Mouse (Mus musculus): ENCODE measurements at regions not wholly inside any gene's neighbourhood (a gene's known extent, or its start where the extent isn't known, plus 50 kb on each side); places are given as distances from the start of the nearest gene placed in this dataset.
A peak's percentile ranks its signal among the peaks of the same experiment; 100 is the strongest.
"Not testable (repeated sequence)": the region's sequence is repeated elsewhere in the genome, so short reads cannot be mapped to it uniquely, and the experiment has no call there.

DNA sequence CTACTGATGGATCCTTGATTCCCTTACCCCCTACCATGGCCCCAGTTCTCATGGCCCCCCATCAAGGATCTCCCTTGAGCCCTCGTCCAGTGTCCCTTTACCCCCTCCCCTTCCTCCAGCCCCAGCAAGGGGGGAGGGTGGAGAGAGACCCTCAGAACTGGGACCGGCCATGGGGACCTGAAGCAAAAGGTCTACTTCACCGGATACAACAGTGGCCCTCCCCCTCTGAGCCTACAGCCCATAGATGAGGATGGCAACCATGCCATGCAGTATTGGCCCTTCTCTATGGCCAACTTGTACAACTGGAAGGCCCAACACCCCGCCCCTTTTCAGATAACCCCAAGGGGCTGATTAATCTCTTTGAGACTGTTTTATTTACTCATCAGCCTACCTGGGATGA, 439.9 kb upstream of the 2610301B20Rik start:
- H3K4me3 ChIP-seq (ENCODE audit: insufficient read depth in 1 of 2, low read depth in 1 of 2, low read length in 2 of 2, poor library complexity in 1 of 2, severe bottlenecking in 1 of 2), result no peak overlapping the region
- H3K9ac ChIP-seq (ENCODE audit: insufficient read depth, low read depth, low read length, poor library complexity, severe bottlenecking), result no peak overlapping the region
- in situ Hi-C loops (cut with MboI; ENCODE audit: low sequenced_read_pairs in 2 of 2, unreplicated experiment in 2 of 2), result no loop called here
- H3K9me3 ChIP-seq (ENCODE audit: control insufficient read depth, insufficient read depth, low read depth, low read length), result no peaks in the 10 kb centered on the region; the same call in 1 of the 2 replicates
- no peaks in the 10 kb centered on the region for H3K4me1 ChIP-seq (ENCODE audit: control insufficient read depth in 2 of 2, insufficient read depth in 2 of 2, low read length in 2 of 2, poor library complexity in 1 of 2)
- peaks cover 3% of the 10 kb centered on the region; the same call in 1 of the 2 replicates for H3K36me3 ChIP-seq (ENCODE audit: control insufficient read depth, insufficient read depth, low read length, poor library complexity, severe bottlenecking)
- no peak overlapping the region for H3K27ac ChIP-seq (ENCODE audit: insufficient read depth, low read depth, low read length, poor library complexity, severe bottlenecking)
- TF ChIP-seq HCFC1 (IDR thresholded peaks at IDR 0.05; ENCODE audit: borderline replicate concordance, insufficient read depth, low read length), result no peak
- no peak for TF ChIP-seq CHD2 (IDR thresholded peaks at IDR 0.05; ENCODE audit: low read depth, low read length)
- TF ChIP-seq ZC3H11A (IDR thresholded peaks at IDR 0.05; ENCODE audit: borderline replicate concordance, low read depth, low read length), result no peak
- no peak for TF ChIP-seq ZNF384 (IDR thresholded peaks at IDR 0.05; ENCODE audit: low read depth, low read length)
- TF ChIP-seq MAFK (IDR thresholded peaks at IDR 0.05; ENCODE audit: insufficient read depth, low read depth, low read length), result no peak
- DNase-seq (ENCODE audit: low read depth, low spot score), result no peak

DNA sequence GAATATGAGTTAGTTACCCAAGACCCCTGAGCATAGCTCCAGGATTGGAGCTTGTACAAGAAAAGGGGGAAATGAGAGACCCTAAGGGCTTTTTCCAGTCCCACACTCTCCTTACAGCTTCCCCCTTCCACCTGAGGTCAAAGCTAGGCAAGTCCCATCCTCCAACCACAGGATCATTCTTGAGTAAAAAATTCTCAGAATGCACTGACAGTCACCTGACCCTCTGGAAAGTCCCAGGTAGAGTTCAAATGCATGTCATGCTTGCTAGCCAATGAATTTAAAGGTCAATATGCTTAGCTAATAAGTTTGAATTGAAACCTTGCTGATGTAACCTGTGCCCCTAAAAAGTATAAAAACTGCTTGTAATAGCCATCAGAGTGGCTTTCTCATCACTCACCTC, 434.4 kb upstream of the 2610301B20Rik start:
- H3K4me3 ChIP-seq (ENCODE audit: insufficient read depth in 1 of 2, low read depth in 1 of 2, low read length in 2 of 2, poor library complexity in 1 of 2, severe bottlenecking in 1 of 2); in situ Hi-C loops (cut with MboI; ENCODE audit: low sequenced_read_pairs in 2 of 2, unreplicated experiment in 2 of 2); DNase-seq (ENCODE audit: low read depth, low spot score): not testable (repeated sequence)

DNA sequence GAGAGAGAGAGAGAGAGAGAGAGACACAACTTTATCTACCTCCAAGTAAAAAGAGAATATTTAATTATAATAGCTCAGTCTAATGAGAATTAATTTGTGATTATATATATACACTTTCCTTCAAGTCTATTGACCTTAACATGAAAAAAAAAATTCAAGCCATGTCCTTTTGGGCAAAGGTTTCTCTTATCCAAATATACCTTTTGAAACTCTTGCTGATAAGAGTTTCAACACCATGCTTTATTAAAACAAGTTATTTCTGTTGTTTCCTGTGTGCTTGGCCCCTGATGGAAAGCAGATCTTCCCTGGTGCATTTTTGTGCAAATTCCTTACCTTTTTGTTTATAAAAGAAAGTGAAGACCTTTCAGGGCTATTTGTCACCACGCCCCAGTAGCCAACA, 414.7 kb upstream of the 2610301B20Rik start:
- Histone ChIP-seq H3K27ac (ENCODE audit: insufficient read depth, low read depth, low read length, poor library complexity, severe bottlenecking) (no peak overlapping the region), H3K9me3 (ENCODE audit: control insufficient read depth, insufficient read depth, low read depth, low read length) (no peaks in the 10 kb centered on the region), H3K4me3 (ENCODE audit: insufficient read depth in 1 of 2, low read depth in 1 of 2, low read length in 2 of 2, poor library complexity in 1 of 2, severe bottlenecking in 1 of 2) (no peak overlapping the region), H3K36me3 (ENCODE audit: control insufficient read depth, insufficient read depth, low read length, poor library complexity, severe bottlenecking) (no peaks in the 10 kb centered on the region), H3K9ac (ENCODE audit: insufficient read depth, low read depth, low read length, poor library complexity, severe bottlenecking) (no peak overlapping the region), H3K4me1 (ENCODE audit: control insufficient read depth in 2 of 2, insufficient read depth in 2 of 2, low read length in 2 of 2, poor library complexity in 1 of 2) (peaks cover 0 to 2% of the 10 kb centered on the region in 2 experiments; a peak in 1 of 4 replicates)
- DNase-seq (ENCODE audit: low read depth, low spot score), result no peak
- no peak for TF ChIP-seq ZNF384 (IDR thresholded peaks at IDR 0.05; ENCODE audit: low read depth, low read length)
- no peak for TF ChIP-seq CHD2 (IDR thresholded peaks at IDR 0.05; ENCODE audit: low read depth, low read length)
- TF ChIP-seq ZC3H11A (IDR thresholded peaks at IDR 0.05; ENCODE audit: borderline replicate concordance, low read depth, low read length), result no peak
- no peak for TF ChIP-seq MAFK (IDR thresholded peaks at IDR 0.05; ENCODE audit: insufficient read depth, low read depth, low read length)
- no peak for TF ChIP-seq HCFC1 (IDR thresholded peaks at IDR 0.05; ENCODE audit: borderline replicate concordance, insufficient read depth, low read length)
- in situ Hi-C loops (cut with MboI; ENCODE audit: low sequenced_read_pairs in 2 of 2, unreplicated experiment in 2 of 2), result no loop called here

More for the DNA sequence above, 434.4 kb upstream of the 2610301B20Rik start:
- not testable (repeated sequence) for H3K27ac ChIP-seq (ENCODE audit: insufficient read depth, low read depth, low read length, poor library complexity, severe bottlenecking); H3K9me3 ChIP-seq (ENCODE audit: control insufficient read depth, insufficient read depth, low read depth, low read length); H3K4me1 ChIP-seq (ENCODE audit: control insufficient read depth in 2 of 2, insufficient read depth in 2 of 2, low read length in 2 of 2, poor library complexity in 1 of 2); H3K9ac ChIP-seq (ENCODE audit: insufficient read depth, low read depth, low read length, poor library complexity, severe bottlenecking); H3K36me3 ChIP-seq (ENCODE audit: control insufficient read depth, insufficient read depth, low read length, poor library complexity, severe bottlenecking)

DNA sequence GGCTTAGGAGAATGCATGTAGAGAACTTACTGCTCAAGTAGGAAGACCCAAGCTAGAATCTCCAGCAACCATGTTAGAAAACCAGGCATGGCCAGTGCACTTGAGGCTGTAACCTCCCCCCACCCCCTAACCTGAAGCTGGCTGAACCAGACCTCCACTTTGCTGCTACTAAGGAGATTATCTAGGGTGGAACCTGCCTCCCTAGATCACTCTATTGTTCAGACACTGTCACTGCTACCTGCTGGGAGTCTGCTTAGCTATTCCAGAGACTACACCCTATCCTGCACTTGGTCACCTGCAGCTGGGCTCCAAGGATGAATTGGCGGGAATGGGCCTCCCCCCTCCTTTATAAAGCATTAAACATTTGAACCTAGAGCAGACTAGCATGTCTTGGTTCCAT, 393.4 kb upstream of the 2610301B20Rik start:
- Histone ChIP-seq H3K36me3 (ENCODE audit: control insufficient read depth, insufficient read depth, low read length, poor library complexity, severe bottlenecking) (no peaks in the 10 kb centered on the region), H3K4me3 (ENCODE audit: insufficient read depth in 1 of 2, low read depth in 1 of 2, low read length in 2 of 2, poor library complexity in 1 of 2, severe bottlenecking in 1 of 2) (no peak overlapping the region), H3K4me1 (ENCODE audit: control insufficient read depth in 2 of 2, insufficient read depth in 2 of 2, low read length in 2 of 2, poor library complexity in 1 of 2) (0 out of 4 replicates have a peak, but pooled peaks cover 0 to 3% of the 10 kb centered on the region in 2 experiments), H3K27ac (ENCODE audit: insufficient read depth, low read depth, low read length, poor library complexity, severe bottlenecking) (no peak overlapping the region), H3K9me3 (ENCODE audit: control insufficient read depth, insufficient read depth, low read depth, low read length) (no peaks in the 10 kb centered on the region), H3K9ac (ENCODE audit: insufficient read depth, low read depth, low read length, poor library complexity, severe bottlenecking) (no peak overlapping the region)
- no peak for TF ChIP-seq ZNF384 (IDR thresholded peaks at IDR 0.05; ENCODE audit: low read depth, low read length)
- no peak for TF ChIP-seq MAFK (IDR thresholded peaks at IDR 0.05; ENCODE audit: insufficient read depth, low read depth, low read length)
- no peak for TF ChIP-seq ZC3H11A (IDR thresholded peaks at IDR 0.05; ENCODE audit: borderline replicate concordance, low read depth, low read length)
- TF ChIP-seq CHD2 (IDR thresholded peaks at IDR 0.05; ENCODE audit: low read depth, low read length), result no peak
- no peak for TF ChIP-seq HCFC1 (IDR thresholded peaks at IDR 0.05; ENCODE audit: borderline replicate concordance, insufficient read depth, low read length)
- in situ Hi-C loops (cut with MboI; ENCODE audit: low sequenced_read_pairs in 2 of 2, unreplicated experiment in 2 of 2), result no loop called here
- peak; percentile 9 for DNase-seq (ENCODE audit: low read depth, low spot score)

DNA sequence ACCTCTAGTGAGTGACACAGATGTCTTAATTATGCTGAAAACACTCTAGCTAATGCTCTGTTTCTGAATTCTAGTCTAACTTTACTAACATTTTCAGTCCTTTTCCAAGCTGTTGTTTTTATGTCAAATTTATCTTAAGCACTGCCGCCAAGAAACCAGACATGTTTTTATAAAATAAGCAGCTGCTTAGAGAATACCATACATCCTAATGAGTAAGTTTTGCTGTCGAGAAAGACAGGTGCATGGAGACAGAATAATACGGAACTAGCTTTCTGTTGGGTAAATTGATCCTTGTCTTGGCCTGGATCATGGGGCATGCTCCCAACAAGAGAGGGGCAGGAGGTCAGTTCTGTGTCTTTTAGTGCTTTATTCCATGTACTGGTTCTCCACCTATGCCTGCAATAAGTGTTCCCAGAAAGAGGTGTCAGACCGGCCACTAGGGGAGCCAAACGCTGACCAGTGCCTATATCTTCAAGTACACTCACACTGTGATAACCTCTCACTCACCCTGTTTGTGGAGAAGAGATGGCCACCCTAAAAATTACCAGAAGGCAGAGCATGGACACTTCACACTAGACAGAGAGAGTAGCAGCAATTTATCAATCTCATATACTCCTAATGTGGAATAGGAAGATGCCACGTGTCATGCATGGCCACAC, 366.0 kb upstream of the 2610301B20Rik start:
- H3K9me3 ChIP-seq (ENCODE audit: control insufficient read depth, insufficient read depth, low read depth, low read length), result no peaks in the 10 kb centered on the region
- H3K4me1 ChIP-seq (ENCODE audit: control insufficient read depth in 2 of 2, insufficient read depth in 2 of 2, low read length in 2 of 2, poor library complexity in 1 of 2), result no peaks in the 10 kb centered on the region
- H3K4me3 ChIP-seq (ENCODE audit: insufficient read depth in 1 of 2, low read depth in 1 of 2, low read length in 2 of 2, poor library complexity in 1 of 2, severe bottlenecking in 1 of 2), result no peak overlapping the region
- no peak overlapping the region for H3K9ac ChIP-seq (ENCODE audit: insufficient read depth, low read depth, low read length, poor library complexity, severe bottlenecking)
- H3K36me3 ChIP-seq (ENCODE audit: control insufficient read depth, insufficient read depth, low read length, poor library complexity, severe bottlenecking), result no peaks in the 10 kb centered on the region
- TF ChIP-seq ZNF384 (IDR thresholded peaks at IDR 0.05; ENCODE audit: low read depth, low read length) (no peak), HCFC1 (IDR thresholded peaks at IDR 0.05; ENCODE audit: borderline replicate concordance, insufficient read depth, low read length) (no peak), CHD2 (IDR thresholded peaks at IDR 0.05; ENCODE audit: low read depth, low read length) (no peak), MAFK (IDR thresholded peaks at IDR 0.05; ENCODE audit: insufficient read depth, low read depth, low read length) (no peak), ZC3H11A (IDR thresholded peaks at IDR 0.05; ENCODE audit: borderline replicate concordance, low read depth, low read length) (no peak)
- peak; percentile 29 for DNase-seq (ENCODE audit: low read depth, low spot score)
- no peak overlapping the region for H3K27ac ChIP-seq (ENCODE audit: insufficient read depth, low read depth, low read length, poor library complexity, severe bottlenecking)
- in situ Hi-C loops (cut with MboI; ENCODE audit: low sequenced_read_pairs in 2 of 2, unreplicated experiment in 2 of 2), result no loop called here

Data from ES-E14 (cell line).